Mouse (Mus musculus) CH12.LX (cell line): Measurements from ENCODE around the gene Myrip. TPM values are rescaled to one million over a fixed set of nuclear protein-coding genes. Genes with fewer than 3 reads are reported as not detected.

Source experiments
- DNase-seq: peaks from one replicate; pipeline ENCODE4 v3.0.0-alpha.2; 2013; ENCODE audit errors: extremely low read depth
- H3K27ac ChIP-seq: 2 replicates; pipeline ENCODE4 v1.5.1; 2012; ENCODE audit warnings: low read depth, mild to moderate bottlenecking, control low read depth, moderate library complexity; ENCODE audit not compliant: insufficient read depth
- H3K27me3 ChIP-seq: replicated peaks from 2 replicates; pipeline ENCODE3; 2012; ENCODE audit warnings: inconsistent platforms
- H3K36me3 ChIP-seq, 2 experiments: replicated peaks in 1 of 2; 2 replicates each; pipeline versions ENCODE3 to v1.6.1; 2012; ENCODE audit warnings: inconsistent platforms in 1 of 2, low read length in 1 of 2, mild to moderate bottlenecking in 1 of 2, mixed read lengths in 1 of 2, moderate library complexity in 1 of 2; ENCODE audit not compliant: control insufficient read depth in 1 of 2, insufficient read depth in 1 of 2
- H3K4me1 ChIP-seq, 2 experiments: 2 replicates each; pipeline ENCODE4 v1.6.1; 2012; ENCODE audit warnings: inconsistent platforms in 1 of 2, moderate library complexity in 1 of 2; ENCODE audit not compliant: insufficient read depth in 2 of 2, control insufficient read depth in 1 of 2
- H3K4me2 ChIP-seq: 2 replicates; pipeline ENCODE4 v1.6.1; 2012; ENCODE audit warnings: low read depth, mild to moderate bottlenecking, control low read depth; ENCODE audit not compliant: poor library complexity, insufficient read depth, severe bottlenecking
- H3K4me3 ChIP-seq, 3 experiments: fragments of 150-350 bp in 1 of 3; sonication (generic) in 1 of 3; replicated peaks in 1 of 3; 2 replicates each; pipeline versions ENCODE3 to v1.5.1; 2011 to 2012; ENCODE audit warnings: low read depth in 2 of 3, low read length in 2 of 3, mild to moderate bottlenecking in 2 of 3, moderate library complexity in 2 of 3, control low read depth in 1 of 3, improper control_type of control experiment in 1 of 3, inconsistent platforms in 1 of 3, mixed read lengths in 1 of 3; ENCODE audit not compliant: poor library complexity in 1 of 3
- H3K79me2 ChIP-seq: replicated peaks from 2 replicates; pipeline ENCODE4 v1.6.1; 2012; ENCODE audit warnings: mild to moderate bottlenecking, moderate library complexity; ENCODE audit not compliant: control insufficient read depth, poor library complexity, insufficient read depth, severe bottlenecking; ENCODE audit errors: extremely low read depth
- H3K9ac ChIP-seq: 2 replicates; pipeline ENCODE4 v1.6.1; 2012; ENCODE audit warnings: low read depth, mild to moderate bottlenecking, control low read depth, moderate library complexity; ENCODE audit not compliant: insufficient read depth
- H3K9me3 ChIP-seq: replicated peaks from 2 replicates; pipeline ENCODE3; 2012; ENCODE audit warnings: low read length, inconsistent platforms, mixed read lengths
- BHLHE40 ChIP-seq: IDR thresholded peaks from 2 replicates; pipeline ENCODE4 v1.6.1; 2011; ENCODE audit warnings: mild to moderate bottlenecking, low read depth, low read length, improper control_type of control experiment
- CHD2 ChIP-seq: IDR thresholded peaks from 2 replicates; pipeline ENCODE4 v1.6.1; 2011; ENCODE audit warnings: low read length, improper control_type of control experiment
- CTCF ChIP-seq, 2 experiments: IDR thresholded peaks in 1 of 2; conservative IDR thresholded peaks in 1 of 2; 2 replicates each; pipeline ENCODE4 v1.5.1; 2011 to 2012; ENCODE audit warnings: low read depth in 2 of 2, low read length in 2 of 2, improper control_type of control experiment in 1 of 2, inconsistent platforms in 1 of 2, mild to moderate bottlenecking in 1 of 2, moderate library complexity in 1 of 2
- E2F4 ChIP-seq: IDR thresholded peaks from 2 replicates; pipeline ENCODE4 v1.6.1; 2011; ENCODE audit warnings: low read depth, low read length, improper control_type of control experiment; ENCODE audit not compliant: insufficient replicate concordance
- IRF4 ChIP-seq: IDR thresholded peaks from 2 replicates; pipeline ENCODE4 v1.6.1; 2014; ENCODE audit warnings: low read depth, mild to moderate bottlenecking, inconsistent platforms, low read length, improper control_type of control experiment
- JUN ChIP-seq: IDR thresholded peaks from 2 replicates; pipeline ENCODE4 v1.6.1; 2011; ENCODE audit warnings: low read depth, mild to moderate bottlenecking, low read length, improper control_type of control experiment, moderate library complexity; ENCODE audit not compliant: insufficient read depth
- JUND ChIP-seq: conservative IDR thresholded peaks from 2 replicates; pipeline ENCODE4 v1.6.1; 2011; ENCODE audit warnings: low read depth, low read length, improper control_type of control experiment
- KAT2A ChIP-seq: IDR thresholded peaks from 2 replicates; pipeline ENCODE4 v1.6.1; 2012; ENCODE audit warnings: low read length, improper control_type of control experiment, inconsistent platforms; ENCODE audit not compliant: insufficient replicate concordance
- MAX ChIP-seq: IDR thresholded peaks from 2 replicates; pipeline ENCODE4 v1.6.1; 2011; ENCODE audit warnings: low read length, improper control_type of control experiment
- MXI1 ChIP-seq: IDR thresholded peaks from 2 replicates; pipeline ENCODE4 v1.6.1; 2011; ENCODE audit warnings: mild to moderate bottlenecking, low read depth, low read length, improper control_type of control experiment
- MYC ChIP-seq: IDR thresholded peaks from 2 replicates; pipeline ENCODE4 v1.6.1; 2011; ENCODE audit warnings: low read depth, mild to moderate bottlenecking, improper control_type of control experiment, low read length
- NRF1 ChIP-seq: IDR thresholded peaks from 2 replicates; pipeline ENCODE4 v1.6.1; 2014; ENCODE audit warnings: low read depth, mild to moderate bottlenecking, inconsistent platforms, low read length, improper control_type of control experiment, moderate library complexity
- POLR2A ChIP-seq: IDR thresholded peaks from 2 replicates; pipeline ENCODE4 v1.6.1; 2011; ENCODE audit warnings: low read depth, mild to moderate bottlenecking, improper control_type of control experiment, low read length
- RAD21 ChIP-seq: IDR thresholded peaks from 2 replicates; pipeline ENCODE4 v1.6.1; 2011; ENCODE audit warnings: low read depth, mild to moderate bottlenecking, low read length, improper control_type of control experiment, moderate library complexity
- RCOR1 ChIP-seq: conservative IDR thresholded peaks from 2 replicates; pipeline ENCODE4 v1.6.1; 2012; ENCODE audit warnings: low read depth, mild to moderate bottlenecking, inconsistent platforms, low read length, improper control_type of control experiment
- SIN3A ChIP-seq: IDR thresholded peaks from 2 replicates; pipeline ENCODE4 v1.6.1; 2012; ENCODE audit warnings: low read length, improper control_type of control experiment, inconsistent platforms
- SMC3 ChIP-seq: IDR thresholded peaks from 2 replicates; pipeline ENCODE4 v1.6.1; 2011; ENCODE audit warnings: low read depth, low read length, improper control_type of control experiment
- TBP ChIP-seq: conservative IDR thresholded peaks from 2 replicates; pipeline ENCODE4 v1.6.1; 2011; ENCODE audit warnings: low read depth, low read length, improper control_type of control experiment
- UBTF ChIP-seq: IDR thresholded peaks from 2 replicates; pipeline ENCODE4 v1.6.1; 2012; ENCODE audit warnings: low read depth, mild to moderate bottlenecking, inconsistent platforms, low read length, improper control_type of control experiment, moderate library complexity
- USF1 ChIP-seq: IDR thresholded peaks from 2 replicates; pipeline ENCODE4 v1.6.1; 2014; ENCODE audit warnings: low read depth, mild to moderate bottlenecking, inconsistent platforms, low read length, improper control_type of control experiment
- USF2 ChIP-seq: conservative IDR thresholded peaks from 2 replicates; pipeline ENCODE4 v1.6.1; 2011; ENCODE audit warnings: low read depth, low read length, improper control_type of control experiment
- ZKSCAN1 ChIP-seq: IDR thresholded peaks from 2 replicates; pipeline ENCODE4 v1.6.1; 2012; ENCODE audit warnings: low read depth, inconsistent platforms, low read length, improper control_type of control experiment, borderline replicate concordance
- dilution Hi-C: fragments of 300-500 bp; cut with MboI; formaldehyde crosslinking; loops from 2 replicates; pipeline ENCODE4 v1.14.3; 2020; ENCODE audit warnings: low sequenced_read_pairs; ENCODE audit not compliant: extremely low pct_unique_long_range_greater_than_20kb, extremely low pct_ligation_motif_present
- in situ Hi-C: fragments of 300-500 bp; cut with MboI; formaldehyde crosslinking; loops from 3 replicates; pipeline ENCODE4 v1.14.3; 2019; ENCODE audit warnings: low sequenced_read_pairs, low pct_ligation_motif_present, low pct_unique_long_range_greater_than_20kb, mixed read lengths
- polyA plus RNA-seq: library from polyadenylated mRNA; unstranded; fragments of >175 nt; gene quantifications from 2 replicates; pipeline ENCODE4 v1.2.1, GENCODE M21; 2012; ENCODE audit warnings: low read depth; ENCODE audit not compliant: insufficient read length
- total RNA-seq, 2 experiments: library from RNA; depleted of rRNA; stranded (reverse); fragments of 300-350 nt in 1 of 2; fragments of >200 nt in 1 of 2; gene quantifications; 2 replicates each; pipeline ENCODE4 v1.2.3; 2012 to 2014

Gene Myrip
- total and polyA plus RNA-seq, 3 experiments, result not detected

DNA sequence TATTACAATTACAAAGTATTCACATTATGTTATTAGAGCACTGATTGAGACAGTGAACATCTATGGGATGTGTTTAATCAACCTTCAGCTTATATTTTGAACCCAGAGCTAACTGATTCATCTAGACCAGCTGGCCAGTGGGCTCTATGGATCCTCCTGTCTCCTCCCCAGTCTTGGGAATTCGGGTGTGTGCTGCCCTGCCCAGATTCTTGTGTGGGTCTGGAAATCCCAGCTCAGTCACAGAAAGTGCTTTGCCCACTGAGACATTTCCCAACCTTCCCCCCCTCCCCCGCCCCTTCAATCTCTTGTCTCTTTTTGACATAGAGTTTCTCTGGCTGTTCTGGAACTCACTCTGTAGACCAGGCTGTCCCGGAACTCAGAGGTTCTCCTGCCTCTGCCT, 217.6 kb downstream of the Myrip start:
- Histone ChIP-seq H3K4me3 (no peak overlapping the region), H3K9me3 (no peaks in the 10 kb centered on the region), H3K27ac (no peak overlapping the region), H3K9ac (no peak overlapping the region), H3K27me3 (peaks cover 8% of the 10 kb centered on the region), H3K4me2 (no peak overlapping the region), H3K4me1 (peaks cover 0 to 9% of the 10 kb centered on the region in 2 experiments; a peak in 2 of 4 replicates), H3K79me2 (no peaks in the 10 kb centered on the region), H3K36me3 (no peaks in the 10 kb centered on the region)
- no peak for TF ChIP-seq SIN3A
- no peak for TF ChIP-seq POLR2A
- TF ChIP-seq E2F4, result no peak
- TF ChIP-seq RCOR1, result no peak
- no peak for TF ChIP-seq KAT2A
- no peak for TF ChIP-seq JUND
- no peak for TF ChIP-seq ZKSCAN1
- DNase-seq, result no peak
- in situ Hi-C loops (no loop called here), dilution Hi-C loops (no loop called here)

DNA sequence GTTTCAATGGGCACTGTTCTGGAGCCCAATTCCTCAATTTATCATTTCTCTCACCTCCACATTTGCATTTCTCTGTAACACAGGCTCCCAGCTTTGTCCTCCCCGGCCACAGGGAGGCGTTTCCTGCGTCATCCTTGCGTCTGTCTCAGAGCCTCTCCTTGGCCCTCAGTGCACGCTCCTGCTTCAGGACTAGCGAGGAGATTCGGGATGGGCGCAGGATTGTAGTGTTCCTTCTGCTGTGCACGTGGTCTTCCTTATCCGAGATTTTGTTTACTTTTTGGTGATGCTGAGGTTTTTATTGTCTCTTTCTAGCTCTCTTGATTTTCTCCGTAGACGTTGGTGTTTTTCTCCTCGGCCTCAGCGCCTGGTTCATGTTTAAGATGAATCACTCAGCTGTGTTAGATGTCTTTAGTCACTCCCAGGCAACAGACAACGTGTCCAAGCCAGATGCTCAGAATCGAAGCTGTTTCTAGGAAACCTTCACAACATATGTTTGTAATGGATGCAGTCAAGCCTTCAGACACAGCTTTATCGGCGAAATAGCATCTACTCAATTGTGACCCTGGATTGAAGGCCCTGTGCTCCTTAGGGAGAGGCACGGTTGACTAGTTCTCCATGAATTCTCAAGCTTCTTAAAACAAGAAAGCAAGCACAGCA, 218.3 kb downstream of the Myrip start:
- TF ChIP-seq CTCF (conservative IDR thresholded peaks at IDR 0.05 in 1 of 2, IDR thresholded peaks at IDR 0.05 in 1 of 2; ENCODE audit: low read depth in 2 of 2, low read length in 2 of 2) (peak in 1 of 2 experiments; percentile 45; a peak in 1 of 4 replicates), SMC3 (peak; percentile 23; the same call in 1 of the 2 replicates), IRF4 (no peak)
- TF ChIP-seq, all 38 proteins: peak for 2
- Histone ChIP-seq H3K79me2 (no peaks in the 10 kb centered on the region), H3K9ac (no peak overlapping the region), H3K9me3 (no peaks in the 10 kb centered on the region), H3K4me2 (no peak overlapping the region), H3K4me3 (no peak overlapping the region), H3K27me3 (peaks cover 8% of the 10 kb centered on the region), H3K27ac (no peak overlapping the region), H3K36me3 (no peaks in the 10 kb centered on the region), H3K4me1 (peaks cover 0 to 9% of the 10 kb centered on the region in 2 experiments; a peak in 2 of 4 replicates)
- dilution Hi-C loops (no loop called here), in situ Hi-C loops (no loop called here)
- peak; percentile 37 for DNase-seq

DNA sequence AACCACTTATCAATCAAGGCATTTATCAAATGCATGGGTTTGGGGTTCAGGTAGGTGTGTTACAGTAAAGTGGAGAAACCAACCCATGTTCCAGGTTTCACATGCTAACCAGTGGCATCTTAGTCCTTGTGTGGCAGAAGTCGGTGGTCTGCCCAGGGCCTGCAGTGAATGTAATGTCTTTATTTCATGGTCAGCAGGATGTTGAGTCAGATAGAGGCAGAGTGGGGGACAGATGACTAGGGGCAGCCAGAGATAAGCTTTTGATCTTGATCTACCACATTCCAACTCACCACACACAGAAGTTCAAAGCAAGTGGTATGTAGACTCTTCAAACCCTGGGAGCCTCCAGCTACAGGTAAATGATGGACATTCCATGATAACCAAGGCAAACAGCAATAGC, 219.8 kb downstream of the Myrip start:
- H3K27ac ChIP-seq, result no peak overlapping the region
- no peak overlapping the region for H3K4me2 ChIP-seq
- H3K79me2 ChIP-seq, result no peaks in the 10 kb centered on the region
- H3K4me3 ChIP-seq, result no peak overlapping the region
- in situ Hi-C loops (no loop called here), dilution Hi-C loops (no loop called here)
- H3K9me3 ChIP-seq, result no peaks in the 10 kb centered on the region
- peaks cover 0 to 9% of the 10 kb centered on the region in 2 experiments; a peak in 2 of 4 replicates for H3K4me1 ChIP-seq
- H3K9ac ChIP-seq, result no peak overlapping the region
- no peak for TF ChIP-seq JUN
- no peak for TF ChIP-seq USF1
- no peak for TF ChIP-seq SIN3A
- TF ChIP-seq USF2, result no peak
- no peak for TF ChIP-seq MXI1
- TF ChIP-seq NRF1, result no peak
- no peak for TF ChIP-seq MAX
- TF ChIP-seq CHD2, result no peak
- TF ChIP-seq UBTF, result no peak
- TF ChIP-seq BHLHE40, result no peak
- TF ChIP-seq SMC3, result no peak
- TF ChIP-seq MYC, result no peak
- no peak for TF ChIP-seq RAD21
- TF ChIP-seq TBP, result no peak
- no peak for DNase-seq
- peaks cover 5% of the 10 kb centered on the region for H3K27me3 ChIP-seq
- no peaks in the 10 kb centered on the region for H3K36me3 ChIP-seq
